Mouse (Mus musculus) testis, adult 2 months (tissue): Measurements from ENCODE around the gene Nedd9. TPM values are rescaled to one million over a fixed set of nuclear protein-coding genes. Genes with fewer than 3 reads are reported as not detected.

Experiments used
- H3K27ac ChIP-seq: fragments of 200-500 bp; 2 replicates; pipeline ENCODE4 v1.5.1; 2012; ENCODE audit warnings: low read depth, low read length; ENCODE audit not compliant: control insufficient read depth, insufficient read depth
- H3K27me3 ChIP-seq: fragments of 200-500 bp; 2 replicates; pipeline ENCODE4 v1.6.1; 2012; ENCODE audit warnings: mild to moderate bottlenecking, low read length, moderate library complexity; ENCODE audit not compliant: control insufficient read depth, insufficient read depth
- H3K36me3 ChIP-seq: fragments of 200-500 bp; 2 replicates; pipeline ENCODE4 v1.6.1; 2012; ENCODE audit warnings: mild to moderate bottlenecking, low read length; ENCODE audit not compliant: control insufficient read depth, insufficient read depth
- H3K4me1 ChIP-seq: fragments of 200-500 bp; 2 replicates; pipeline ENCODE4 v1.6.1; 2012; ENCODE audit warnings: low read length; ENCODE audit not compliant: control insufficient read depth, insufficient read depth
- H3K4me3 ChIP-seq: fragments of 200-500 bp; 2 replicates; pipeline ENCODE4 v1.5.1; 2012; ENCODE audit warnings: low read depth, mild to moderate bottlenecking, low read length, moderate library complexity, mixed read lengths; ENCODE audit not compliant: control insufficient read depth
- CTCF ChIP-seq: fragments of 200-500 bp; IDR thresholded peaks from 2 replicates; pipeline ENCODE4 v1.5.1; 2012; ENCODE audit warnings: low read depth, mild to moderate bottlenecking, inconsistent platforms, low read length, moderate library complexity; ENCODE audit not compliant: control insufficient read depth, insufficient read depth, insufficient replicate concordance
- POLR2A ChIP-seq: fragments of 200-500 bp; IDR thresholded peaks from 2 replicates; pipeline ENCODE4 v1.6.1; 2012; ENCODE audit warnings: low read depth, mild to moderate bottlenecking, inconsistent platforms, low read length, moderate library complexity; ENCODE audit not compliant: control insufficient read depth
- polyA plus RNA-seq: library from polyadenylated mRNA; depleted of rRNA; stranded (reverse); fragments of >200 nt; gene quantifications from 2 replicates; pipeline ENCODE4 v1.2.3, GENCODE M21; 2012

Gene Nedd9
- polyA plus RNA-seq, 1 experiment: 3.0 TPM

DNA sequence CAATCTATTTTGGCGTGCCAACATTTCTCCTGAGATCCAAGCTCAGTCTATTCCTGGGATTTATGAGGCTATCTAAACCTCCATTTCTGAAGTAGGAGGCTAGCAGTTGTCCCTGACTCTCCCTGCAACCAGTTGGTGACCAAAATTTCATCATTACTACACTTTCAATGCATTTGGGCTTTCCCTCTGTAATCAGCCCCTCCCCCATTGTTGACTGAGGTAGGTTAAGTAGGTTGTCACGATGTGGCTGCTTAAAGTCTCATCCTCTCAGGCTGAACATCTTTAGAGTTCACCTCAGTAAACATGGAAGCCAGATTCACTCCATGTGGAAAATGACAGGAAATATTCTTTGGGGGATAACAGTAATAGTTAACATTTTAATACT, 15.7 kb upstream of the Nedd9 start:
- no peaks in the 10 kb centered on the region for H3K36me3 ChIP-seq
- H3K4me1 ChIP-seq: no peaks in the 10 kb centered on the region
- no peaks in the 10 kb centered on the region for H3K27me3 ChIP-seq
- H3K4me3 ChIP-seq: no peak overlapping the region
- no peak overlapping the region for H3K27ac ChIP-seq
- TF ChIP-seq POLR2A (no peak), CTCF (no peak)

DNA sequence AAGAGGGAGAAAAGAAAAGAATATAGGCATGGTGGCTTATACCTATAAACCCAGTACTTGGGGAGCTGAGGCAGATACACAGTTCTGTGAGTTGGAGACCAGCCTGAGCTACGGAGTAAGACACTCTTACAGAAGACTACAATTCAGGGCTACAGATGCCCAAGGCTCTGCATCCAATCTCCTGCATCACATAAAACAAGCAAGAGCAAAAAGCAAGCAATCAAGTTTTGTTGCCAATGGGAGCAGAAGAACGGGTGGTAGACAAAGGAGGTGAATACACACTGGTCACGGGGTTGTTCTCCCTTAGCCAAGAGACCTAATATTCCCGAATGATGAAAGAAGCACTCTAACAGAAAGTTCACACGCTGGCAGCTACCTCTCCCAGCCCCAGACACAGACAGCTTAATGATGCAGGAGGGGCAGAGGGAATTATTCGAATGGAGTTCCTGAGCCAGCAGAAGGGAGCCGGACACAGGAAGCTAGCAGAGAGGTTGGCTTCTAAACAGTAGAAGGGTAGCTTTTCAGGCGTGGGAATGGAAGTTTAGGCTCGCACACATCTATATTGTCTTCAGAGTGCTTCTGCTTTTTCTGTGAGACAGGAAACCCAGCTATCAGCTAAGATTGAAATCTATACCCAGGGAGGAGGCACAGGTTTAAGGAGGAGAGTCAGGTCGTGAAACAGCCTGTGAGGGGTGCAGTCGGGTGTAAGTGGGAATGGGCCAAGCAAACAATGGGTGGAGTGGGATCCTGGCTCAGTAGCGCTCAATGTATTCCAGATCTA, 15.2 kb upstream of the Nedd9 start:
- Histone ChIP-seq H3K4me1 (no peaks in the 10 kb centered on the region), H3K36me3 (no peaks in the 10 kb centered on the region), H3K4me3 (no peak overlapping the region), H3K27ac (no peak overlapping the region), H3K27me3 (no peaks in the 10 kb centered on the region)
- TF ChIP-seq CTCF: no peak

DNA sequence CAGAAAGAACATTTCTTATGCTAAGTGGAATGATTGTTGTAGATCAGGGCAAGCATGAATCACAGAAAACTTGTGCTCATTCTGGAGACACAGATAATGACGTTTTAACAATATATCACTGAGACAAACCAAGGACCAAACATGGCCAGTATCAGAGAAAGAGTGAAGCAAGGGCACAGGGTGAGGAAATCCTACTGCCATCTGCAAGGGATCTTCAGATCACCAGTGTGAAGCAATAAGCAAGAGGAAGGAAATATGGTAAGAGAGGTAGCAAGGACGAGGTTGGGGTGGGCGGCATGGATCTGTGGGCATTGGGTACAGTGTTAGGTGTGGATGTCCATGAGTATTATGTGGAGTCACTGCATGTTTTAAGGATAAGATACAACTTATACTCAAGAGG, 13.6 kb upstream of the Nedd9 start:
- Histone ChIP-seq H3K4me3 (no peak overlapping the region), H3K27me3 (no peaks in the 10 kb centered on the region), H3K4me1 (no peaks in the 10 kb centered on the region), H3K36me3 (no peaks in the 10 kb centered on the region), H3K27ac (no peak overlapping the region)
- TF ChIP-seq CTCF: no peak
- no peak for TF ChIP-seq POLR2A

DNA sequence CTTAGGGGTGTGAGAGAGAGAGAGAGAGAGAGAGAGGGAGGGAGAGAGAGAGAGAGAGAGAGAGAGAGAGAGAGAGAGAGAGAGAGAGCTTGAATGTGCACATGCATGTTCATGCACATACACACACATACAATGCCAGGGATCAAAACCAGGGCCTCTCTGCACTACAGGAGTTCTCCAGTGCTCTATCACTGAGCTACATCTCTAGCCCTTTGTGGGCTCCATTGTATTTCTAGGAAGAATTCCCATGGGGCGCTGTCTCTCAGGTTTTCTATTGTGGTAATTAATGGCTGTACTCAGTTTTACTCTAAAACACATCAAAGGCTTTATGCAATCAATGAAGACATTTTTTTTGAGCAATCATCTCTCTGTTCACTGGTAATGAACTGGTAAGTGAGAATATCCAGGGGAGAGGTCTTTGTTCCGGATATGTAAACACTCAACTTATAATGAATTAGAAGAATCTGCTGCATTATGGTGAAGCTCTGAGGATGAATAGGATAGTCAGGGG, 11.5 kb upstream of the Nedd9 start:
- no peak for TF ChIP-seq CTCF

DNA sequence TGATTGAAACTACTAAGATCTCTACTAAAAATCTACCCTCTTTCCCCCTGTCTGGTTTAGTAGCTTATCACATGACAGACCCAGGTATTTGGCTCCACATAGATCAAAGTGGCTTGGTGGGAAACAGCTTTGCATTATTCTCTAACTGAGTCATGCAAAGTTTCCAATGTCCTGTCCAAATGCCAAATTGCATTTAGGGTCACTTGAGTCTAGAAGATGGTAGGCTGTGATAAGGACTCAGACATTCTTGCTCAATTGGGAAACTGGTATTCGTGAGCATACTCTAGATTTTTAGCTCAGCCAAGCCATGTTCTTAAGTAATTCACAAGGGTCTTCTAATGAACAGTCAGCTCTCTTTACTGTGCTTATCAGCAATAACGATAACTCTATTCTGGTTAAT, 7.5 kb upstream of the Nedd9 start:
- Histone ChIP-seq H3K4me1 (no peaks in the 10 kb centered on the region), H3K4me3 (no peak overlapping the region), H3K27ac (no peak overlapping the region), H3K27me3 (no peaks in the 10 kb centered on the region), H3K36me3 (no peaks in the 10 kb centered on the region)
- TF ChIP-seq CTCF (no peak), POLR2A (no peak)

More for the DNA sequence above, 11.5 kb upstream of the Nedd9 start:
- H3K27ac ChIP-seq: no peak overlapping the region
- H3K36me3 ChIP-seq: no peaks in the 10 kb centered on the region
- no peak overlapping the region for H3K4me3 ChIP-seq
- H3K4me1 ChIP-seq: no peaks in the 10 kb centered on the region
- H3K27me3 ChIP-seq: no peaks in the 10 kb centered on the region

DNA sequence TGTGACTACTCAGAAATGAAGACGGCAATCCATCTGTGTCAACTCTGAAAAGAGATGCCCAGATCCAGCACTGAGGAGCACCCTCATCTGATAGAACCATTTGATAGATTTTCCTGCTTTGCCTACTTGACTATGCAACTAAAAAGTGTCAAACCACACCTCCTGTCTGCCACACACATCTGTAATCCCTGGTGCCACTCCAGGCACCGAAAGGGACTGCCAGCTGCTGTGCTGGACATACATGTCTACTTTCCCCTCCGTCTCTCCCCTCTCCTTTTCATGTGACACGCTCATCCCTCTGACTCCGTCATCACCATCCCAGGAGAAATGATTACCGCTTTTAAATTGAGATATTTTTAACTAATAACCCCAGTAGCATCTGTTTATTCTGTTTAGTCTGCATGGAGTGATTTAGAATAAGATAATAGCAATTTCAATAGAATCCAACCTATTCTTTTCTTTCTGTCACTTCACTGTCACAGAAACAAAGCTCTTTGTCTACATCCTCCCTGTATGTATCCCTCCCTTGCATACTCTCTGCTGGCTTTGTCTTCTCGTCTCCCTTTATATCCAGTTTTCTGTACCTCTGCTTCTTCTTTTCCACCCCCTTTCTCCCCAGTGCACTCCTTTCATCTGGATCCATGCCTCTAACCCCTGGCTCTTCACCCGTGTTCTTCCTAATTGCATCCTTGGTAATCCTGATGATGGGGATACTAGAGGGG, 5.0 kb upstream of the Nedd9 start:
- Histone ChIP-seq H3K27ac (no peak overlapping the region), H3K36me3 (no peaks in the 10 kb centered on the region), H3K4me3 (no peak overlapping the region), H3K27me3 (no peaks in the 10 kb centered on the region), H3K4me1 (no peaks in the 10 kb centered on the region)
- TF ChIP-seq POLR2A: no peak

DNA sequence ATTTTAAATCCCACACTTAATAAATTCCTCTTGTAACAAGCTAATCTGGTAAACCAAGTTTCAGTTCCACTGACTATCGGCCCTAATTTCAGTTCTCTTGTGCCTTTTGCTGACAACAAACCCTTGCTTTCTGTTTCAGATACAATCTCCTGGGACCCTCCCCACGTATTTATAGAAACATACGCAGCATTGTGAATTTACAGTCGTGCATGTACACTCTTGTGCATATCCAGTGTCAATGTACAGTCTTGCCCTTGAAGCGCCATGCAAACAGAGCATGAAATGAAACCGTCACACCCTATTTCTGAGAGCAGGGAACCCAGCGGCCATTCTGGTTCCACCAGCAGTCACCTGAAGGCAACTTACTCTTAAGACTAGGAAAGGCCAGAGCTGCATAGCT, 4.4 kb upstream of the Nedd9 start:
- H3K36me3 ChIP-seq: no peaks in the 10 kb centered on the region
- H3K27me3 ChIP-seq: no peaks in the 10 kb centered on the region
- H3K4me3 ChIP-seq: no peak overlapping the region
- no peaks in the 10 kb centered on the region for H3K4me1 ChIP-seq
- no peak overlapping the region for H3K27ac ChIP-seq
- TF ChIP-seq POLR2A: no peak
- TF ChIP-seq CTCF: no peak

DNA sequence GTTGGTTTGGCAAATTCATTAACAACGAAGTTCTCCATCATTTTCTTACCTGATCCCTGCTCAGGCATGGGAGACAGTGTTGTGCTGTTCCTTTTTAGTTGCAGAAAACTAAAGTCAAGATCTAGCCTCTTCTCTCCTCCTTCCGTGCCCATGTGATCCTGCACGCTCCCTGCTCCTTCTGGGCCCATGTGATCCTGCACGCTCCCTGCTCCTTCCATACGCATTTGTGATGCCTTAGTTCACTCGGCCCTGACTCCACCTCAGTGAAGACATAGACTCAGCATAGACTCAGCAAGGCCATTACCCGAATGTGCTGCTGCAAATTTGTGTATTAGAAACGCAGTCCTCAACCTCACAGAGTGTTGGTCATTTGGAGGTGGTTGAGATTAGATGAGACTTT, 3.1 kb upstream of the Nedd9 start:
- no peaks in the 10 kb centered on the region for H3K36me3 ChIP-seq
- H3K4me3 ChIP-seq: no peak overlapping the region
- no peak overlapping the region for H3K27ac ChIP-seq
- no peaks in the 10 kb centered on the region for H3K27me3 ChIP-seq
- no peak for TF ChIP-seq POLR2A
- no peak for TF ChIP-seq CTCF
- no peaks in the 10 kb centered on the region for H3K4me1 ChIP-seq
